Mouse (Mus musculus) liver, embryonic 11.5 days (tissue): ENCODE results near the gene Cpsf4l. TPM values are rescaled to one million over a fixed set of nuclear protein-coding genes. Genes with fewer than 3 reads are reported as not detected.
"Not testable (repeated sequence)": the region's sequence is repeated elsewhere in the genome, so short reads cannot be mapped to it uniquely, and the experiment has no call there.

ENCODE experiments used
- ATAC-seq: fragments of 200-750 bp; cut with Nextera tagmentation; replicated peaks from 2 replicates; pipeline ENCODE4 v1.8.0; 2017; ENCODE audit warnings: moderate number of reproducible peaks, mild to moderate bottlenecking, moderate TSS enrichment, moderate library complexity; ENCODE audit not compliant: low FRiP score
- DNase-seq: peaks from one replicate; pipeline ENCODE4 v3.0.0-alpha.2; 2017; ENCODE audit warnings: low spot score
- H3K27ac ChIP-seq: fragments of 300-500 bp; sonication (generic); 2 replicates; pipeline ENCODE4 v1.5.1; 2014; ENCODE audit warnings: mild to moderate bottlenecking, low read depth, low read length, control low read depth
- H3K27me3 ChIP-seq: fragments of 300-500 bp; sonication (generic); replicated peaks from 2 replicates; pipeline ENCODE4 v1.6.1; 2014; ENCODE audit warnings: low read length, mixed read lengths; ENCODE audit not compliant: control insufficient read depth, insufficient read depth
- H3K36me3 ChIP-seq: fragments of 300-500 bp; sonication (generic); 2 replicates; pipeline ENCODE4 v1.6.1; 2014; ENCODE audit warnings: mild to moderate bottlenecking, low read length, moderate library complexity, mixed read lengths; ENCODE audit not compliant: control insufficient read depth, insufficient read depth
- H3K4me1 ChIP-seq: fragments of 300-500 bp; sonication (generic); replicated peaks from 2 replicates; pipeline ENCODE4 v1.6.1; 2014; ENCODE audit warnings: low read length, mixed read lengths; ENCODE audit not compliant: control insufficient read depth, insufficient read depth
- H3K4me2 ChIP-seq: fragments of 300-500 bp; sonication (generic); 2 replicates; pipeline ENCODE4 v1.6.1; 2014; ENCODE audit warnings: mild to moderate bottlenecking, control low read depth, moderate library complexity
- H3K4me3 ChIP-seq: fragments of 300-500 bp; sonication (generic); 2 replicates; pipeline ENCODE4 v1.5.1; 2014; ENCODE audit warnings: low read depth, low read length, control low read depth
- H3K9ac ChIP-seq: fragments of 300-500 bp; sonication (generic); 2 replicates; pipeline ENCODE4 v1.6.1; 2014; ENCODE audit warnings: low read depth, low read length, control low read depth
- H3K9me3 ChIP-seq: fragments of 300-500 bp; sonication (generic); 2 replicates; pipeline ENCODE4 v1.6.1; 2016; ENCODE audit warnings: low read length, inconsistent platforms, mixed read lengths; ENCODE audit not compliant: control insufficient read depth
- WGBS: fragments of 180-500 bp; shearing (Covaris S2); extraction: QIAGEN DNeasy Blood & Tissue Kit; methylation state at CpG from one replicate; pipeline ENCODE4 v1.1.7; 2014; 5-methylcytosine and 5-hydroxymethylcytosine counted together
- polyA plus RNA-seq: library from polyadenylated mRNA; unstranded; fragments of >200 nt; fragmentation: Nextera tagmentation; extraction: Ambion mirVana; gene quantifications from 2 replicates; pipeline ENCODE4 v1.2.1, GENCODE M21; 2014

Cpsf4l gene
- polyA plus RNA-seq, 1 experiment from 2014 or later: 0.29 TPM

DNA sequence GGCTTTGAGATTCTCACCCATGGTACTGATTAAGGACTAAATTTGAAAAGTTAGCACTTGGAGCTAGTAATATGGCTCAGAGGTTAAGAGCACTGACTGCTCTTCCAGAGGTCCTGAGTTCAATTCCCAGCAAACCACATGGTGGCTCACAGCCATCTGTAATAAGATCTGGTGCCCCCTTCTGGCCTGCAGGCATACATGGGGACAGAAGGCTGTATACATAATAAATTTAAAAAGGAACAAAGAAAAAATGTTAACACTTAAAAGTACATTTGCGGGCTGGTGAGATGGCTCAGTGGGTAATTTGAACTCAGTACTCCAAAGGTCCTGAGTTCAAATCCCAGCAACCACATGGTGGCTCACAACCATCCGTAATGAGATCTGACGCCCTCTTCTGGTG, 49.6 kb downstream of the Cpsf4l start:
- not testable (repeated sequence) for H3K27me3 ChIP-seq, H3K4me3 ChIP-seq, H3K4me1 ChIP-seq, DNase-seq, H3K9ac ChIP-seq, ATAC-seq, H3K27ac ChIP-seq, H3K4me2 ChIP-seq, H3K9me3 ChIP-seq
- 90% methylated on average over 3 of the region's 3 CpGs for WGBS
- H3K36me3 ChIP-seq: peaks cover 53% of the 10 kb centered on the region

DNA sequence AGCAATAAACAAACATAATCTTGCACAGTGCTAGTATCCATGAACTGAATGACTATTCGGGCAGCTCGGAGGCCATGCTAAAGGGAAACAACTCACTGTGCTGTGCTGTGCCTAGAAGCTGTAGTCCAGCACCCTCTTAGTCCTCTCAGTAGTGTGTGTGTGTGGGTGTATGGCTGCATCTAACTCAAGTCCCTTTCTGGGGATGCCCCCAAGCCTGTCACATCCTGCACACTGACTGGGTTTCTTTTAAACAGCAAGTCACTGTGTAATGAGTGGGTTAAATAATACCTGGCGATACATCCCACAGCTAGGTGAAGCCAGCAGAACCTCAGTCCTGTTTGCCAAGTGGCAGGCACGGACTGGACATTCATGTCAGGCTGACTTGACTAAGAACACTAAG, 51.1 kb downstream of the Cpsf4l start:
- 86% methylated on average over 4 of the region's 4 CpGs for WGBS
- Histone ChIP-seq H3K27ac (no peak overlapping the region), H3K36me3 (peaks cover 60% of the 10 kb centered on the region), H3K9ac (no peak overlapping the region), H3K9me3 (no peaks in the 10 kb centered on the region), H3K4me1 (no peaks in the 10 kb centered on the region), H3K27me3 (no peaks in the 10 kb centered on the region), H3K4me2 (no peak overlapping the region), H3K4me3 (no peak overlapping the region)
- ATAC-seq (no peak), DNase-seq (no peak)

DNA sequence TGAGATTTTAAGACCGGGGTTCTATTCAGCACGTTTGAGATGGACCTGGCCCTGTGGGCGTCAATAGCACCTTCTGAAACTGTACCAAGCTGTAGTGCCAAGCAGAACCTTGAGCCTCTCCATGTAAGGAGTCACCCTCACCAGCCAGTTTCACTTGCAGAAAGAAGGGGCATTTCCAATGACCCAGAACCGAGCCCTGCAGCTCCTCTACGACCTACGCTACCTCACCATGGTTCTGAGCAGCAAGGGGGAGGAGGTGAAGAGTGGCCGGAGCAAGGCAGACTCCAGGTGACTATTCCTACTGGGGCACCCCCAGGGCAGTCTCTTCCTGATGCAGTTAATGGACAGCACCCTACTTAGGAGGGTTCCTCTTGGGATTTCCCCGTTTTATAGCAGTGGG, 51.5 kb downstream of the Cpsf4l start:
- DNase-seq (no peak), ATAC-seq (no peak)
- Histone ChIP-seq H3K9ac (no peak overlapping the region), H3K27ac (no peak overlapping the region), H3K4me3 (no peak overlapping the region), H3K4me2 (no peak overlapping the region), H3K27me3 (no peaks in the 10 kb centered on the region), H3K9me3 (no peaks in the 10 kb centered on the region), H3K4me1 (no peaks in the 10 kb centered on the region), H3K36me3 (peaks cover 58% of the 10 kb centered on the region)
- 88% methylated on average over 8 of the region's 8 CpGs for WGBS

DNA sequence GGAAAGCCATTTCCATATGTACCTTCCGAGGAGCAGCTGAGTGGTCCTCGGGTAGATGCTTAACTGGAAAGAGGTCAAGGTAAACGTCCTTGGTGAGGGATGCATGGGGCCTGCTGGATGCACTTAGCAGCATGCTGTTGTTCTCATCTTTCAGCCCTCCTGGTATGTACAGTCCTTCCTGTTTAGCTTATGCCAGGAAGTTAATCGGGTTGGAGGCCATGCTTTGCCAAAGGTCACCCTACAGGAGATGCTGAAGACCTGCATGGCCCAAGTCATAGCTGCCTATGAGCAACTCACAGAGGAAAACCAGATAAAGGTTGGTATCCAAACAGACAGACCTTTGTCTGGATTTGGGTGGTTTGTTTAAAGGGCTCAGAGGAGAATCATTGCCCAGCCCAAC, 52.6 kb downstream of the Cpsf4l start:
- H3K36me3 ChIP-seq: peaks cover 59% of the 10 kb centered on the region
- no peak overlapping the region for H3K4me2 ChIP-seq
- H3K27me3 ChIP-seq: no peaks in the 10 kb centered on the region
- no peak for ATAC-seq
- DNase-seq: no peak
- H3K27ac ChIP-seq: no peak overlapping the region
- H3K4me3 ChIP-seq: no peak overlapping the region
- no peaks in the 10 kb centered on the region for H3K4me1 ChIP-seq
- no peak overlapping the region for H3K9ac ChIP-seq
- WGBS: 69% methylated on average over 4 of the region's 4 CpGs
- H3K9me3 ChIP-seq: no peaks in the 10 kb centered on the region

DNA sequence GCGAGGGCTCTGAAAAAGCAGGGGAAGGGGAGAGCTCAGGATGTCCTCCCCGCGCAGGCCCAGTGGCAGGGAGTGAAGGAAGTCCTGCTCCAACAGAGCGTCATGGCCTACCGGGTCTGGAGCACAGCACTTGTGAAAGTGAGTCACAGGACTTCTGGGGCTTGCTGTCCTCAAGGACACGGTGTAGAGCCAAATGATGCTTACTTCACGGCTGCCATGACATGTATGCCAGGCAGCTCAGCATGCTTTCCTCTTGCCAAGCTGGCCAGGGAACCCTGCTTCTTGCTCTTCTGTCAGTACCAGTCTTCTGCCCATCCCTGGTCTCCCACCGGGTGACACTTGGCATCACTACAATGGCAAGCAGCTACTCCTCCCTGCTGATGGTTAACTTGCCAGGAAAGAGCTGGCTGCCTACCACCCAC, 53.3 kb downstream of the Cpsf4l start:
- H3K27me3 ChIP-seq: no peaks in the 10 kb centered on the region
- H3K36me3 ChIP-seq: peaks cover 53% of the 10 kb centered on the region
- DNase-seq: no peak
- no peak overlapping the region for H3K9ac ChIP-seq
- H3K4me2 ChIP-seq: no peak overlapping the region
- H3K4me1 ChIP-seq: peaks cover 4% of the 10 kb centered on the region
- H3K9me3 ChIP-seq: no peaks in the 10 kb centered on the region
- no peak for ATAC-seq
- no peak overlapping the region for H3K4me3 ChIP-seq
- no peak overlapping the region for H3K27ac ChIP-seq
- 90% methylated on average over 8 of the region's 8 CpGs for WGBS

DNA sequence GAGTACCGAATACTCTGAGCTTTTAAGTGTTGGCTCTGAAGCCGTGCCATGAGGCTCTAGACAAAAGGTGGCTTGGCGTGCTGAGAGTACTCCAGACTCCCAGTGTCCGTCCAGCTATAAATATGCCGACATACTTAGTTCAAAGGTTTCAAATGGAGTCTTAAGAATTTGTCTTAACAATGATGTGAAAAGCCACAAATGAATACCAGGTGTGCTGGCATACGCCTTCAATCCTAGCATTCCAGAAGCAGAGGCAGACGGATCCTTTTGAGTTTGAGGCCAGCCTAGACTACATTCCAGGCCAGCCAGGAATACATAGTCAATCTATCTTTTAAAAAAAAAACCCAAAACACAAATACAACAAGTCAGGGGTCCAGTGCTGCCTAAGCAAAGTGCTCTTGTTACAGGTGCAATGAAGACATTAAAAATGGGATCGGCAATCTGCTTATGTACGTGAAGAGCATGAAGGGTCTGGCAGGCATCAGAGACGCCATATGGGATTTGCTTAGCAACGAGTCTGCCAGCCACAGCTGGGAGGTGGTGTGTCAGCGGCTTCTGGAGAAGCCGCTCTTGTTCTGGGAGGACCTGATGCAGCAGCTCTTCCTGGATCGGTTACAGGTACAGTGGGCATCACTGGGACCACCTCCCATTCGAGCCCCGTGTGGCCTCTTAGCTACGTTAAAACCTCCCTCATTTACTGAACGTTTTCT, 55.1 kb downstream of the Cpsf4l start:
- Histone ChIP-seq H3K36me3 (peaks cover 43% of the 10 kb centered on the region), H3K4me1 (peaks cover 17% of the 10 kb centered on the region), H3K4me3 (no peak overlapping the region), H3K4me2 (no peak overlapping the region), H3K27me3 (no peaks in the 10 kb centered on the region), H3K9ac (no peak overlapping the region), H3K27ac (no peak overlapping the region), H3K9me3 (no peaks in the 10 kb centered on the region)
- no peak for DNase-seq
- 83% methylated on average over 18 of the region's 18 CpGs for WGBS
- no peak for ATAC-seq

DNA sequence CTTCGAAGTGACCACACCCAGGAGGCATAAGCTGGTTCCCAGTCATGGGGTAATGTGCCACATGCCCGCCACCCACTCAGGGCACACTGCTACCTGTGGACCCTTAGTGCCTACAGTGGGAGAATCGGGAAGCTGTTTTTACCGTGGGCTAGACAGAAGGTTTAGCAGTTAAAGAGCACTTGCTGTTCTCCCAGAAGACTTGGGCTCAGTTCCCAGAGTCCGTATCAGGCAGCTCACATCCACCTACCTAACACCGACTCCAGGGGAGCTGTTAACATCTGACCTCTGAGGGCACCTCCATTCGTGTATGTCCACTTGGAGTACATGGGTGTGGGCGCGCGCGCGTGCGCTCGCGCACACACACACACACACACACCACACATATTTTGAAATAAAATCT, 55.7 kb downstream of the Cpsf4l start:
- Histone ChIP-seq H3K9me3 (no peaks in the 10 kb centered on the region), H3K27ac (no peak overlapping the region), H3K4me1 (peaks cover 17% of the 10 kb centered on the region), H3K36me3 (peaks cover 39% of the 10 kb centered on the region), H3K4me3 (no peak overlapping the region), H3K27me3 (no peaks in the 10 kb centered on the region), H3K9ac (no peak overlapping the region), H3K4me2 (no peak overlapping the region)
- 93% methylated on average over 15 of the region's 15 CpGs for WGBS
- DNase-seq (no peak), ATAC-seq (no peak)

DNA sequence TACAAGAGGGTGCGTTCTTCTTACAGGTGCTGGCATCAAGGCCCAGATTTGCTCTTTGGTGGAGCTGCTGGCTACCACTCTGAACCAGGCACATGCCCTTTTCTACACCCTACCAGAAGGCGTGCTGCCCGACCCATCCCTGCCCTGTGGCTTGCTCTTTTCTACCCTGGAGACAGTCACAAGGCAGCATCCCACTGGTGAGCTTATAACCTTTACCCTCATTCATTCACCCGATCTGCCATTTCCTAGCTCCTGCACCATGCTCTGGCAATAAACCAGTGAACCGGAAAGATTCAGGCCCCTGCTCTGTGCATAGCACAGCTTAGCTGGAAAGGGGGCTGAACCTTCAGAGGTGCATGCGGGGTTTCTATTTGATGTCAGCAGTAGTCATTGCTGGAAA, 57.3 kb downstream of the Cpsf4l start:
- 93% methylated on average over 6 of the region's 6 CpGs for WGBS
- H3K36me3 ChIP-seq: peaks cover 35% of the 10 kb centered on the region
- no peak for ATAC-seq

DNA sequence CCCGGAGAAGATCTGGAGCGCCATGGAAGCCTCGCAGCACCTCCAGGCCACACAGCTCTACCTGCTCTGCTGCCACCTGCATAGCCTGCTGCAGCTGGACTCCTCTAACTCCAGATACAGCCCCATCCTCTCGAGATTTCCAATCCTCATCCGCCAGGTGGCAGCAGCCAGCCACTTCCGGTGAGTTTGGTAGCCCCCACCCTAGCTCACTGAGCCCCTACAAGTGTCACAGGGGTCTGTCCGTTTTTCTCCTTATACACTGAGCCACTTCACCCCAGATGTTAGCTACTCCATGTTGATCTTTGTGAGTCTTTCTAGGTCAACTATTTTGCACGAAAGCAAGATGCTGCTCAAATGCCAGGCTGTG, 57.9 kb downstream of the Cpsf4l start:
- Histone ChIP-seq H3K27me3 (no peaks in the 10 kb centered on the region), H3K4me2 (no peak overlapping the region), H3K9ac (no peak overlapping the region), H3K4me3 (no peak overlapping the region), H3K27ac (peak overlapping the region; percentile 62; the same call in 1 of the 2 replicates), H3K4me1 (peaks cover 23% of the 10 kb centered on the region), H3K36me3 (peaks cover 30% of the 10 kb centered on the region), H3K9me3 (no peaks in the 10 kb centered on the region)
- ATAC-seq (peak; percentile 15; the same call in 1 of the 2 replicates), DNase-seq (peak; percentile 43)
- WGBS: 56% methylated on average over 8 of the region's 8 CpGs

More for the DNA sequence above, 57.3 kb downstream of the Cpsf4l start:
- Histone ChIP-seq H3K4me3 (no peak overlapping the region), H3K9me3 (no peaks in the 10 kb centered on the region), H3K9ac (no peak overlapping the region), H3K27me3 (no peaks in the 10 kb centered on the region), H3K4me2 (no peak overlapping the region), H3K4me1 (peaks cover 23% of the 10 kb centered on the region), H3K27ac (no peak overlapping the region)
- no peak for DNase-seq
